Mouse (Mus musculus) adrenal gland (tissue): ENCODE data around the gene Cngb1.

Source experiments
- intact Hi-C: fragments of 180-260 bp; cut with DNase I; formaldehyde crosslinking; loops from one replicate; pipeline ENCODE4 v1.15.1; 2025

Gene Cngb1

DNA sequence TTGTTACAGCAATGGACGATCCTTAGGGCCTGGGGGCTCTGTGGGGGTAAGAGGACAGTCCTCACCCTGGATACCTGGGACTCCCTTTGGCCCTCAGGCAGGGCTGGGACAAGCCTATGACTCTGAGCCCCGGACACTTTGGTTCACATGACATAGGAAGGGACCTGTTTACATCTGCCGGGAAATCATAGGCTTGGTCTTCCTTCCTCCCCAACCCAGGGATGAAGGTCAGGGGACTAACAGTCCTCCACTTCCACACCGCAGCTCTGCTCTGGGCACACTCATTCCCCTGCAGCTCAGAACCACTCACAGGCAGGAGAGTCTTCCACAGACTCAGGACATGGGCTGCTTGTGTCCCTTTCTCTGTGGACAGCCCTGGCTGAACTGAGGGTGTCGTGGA lies 20.4 kb upstream of the Cngb1 start:
- intact Hi-C loops, result no loop called here

GRCm38 (mm10) chr8:95324646-95325045 lies 18.3 kb upstream of the Cngb1 start:
- intact Hi-C loops, result no loop called here

GRCm38 (mm10) chr8:95323201-95323600 lies 16.8 kb upstream of the Cngb1 start:
- intact Hi-C loops, result no loop called here

DNA sequence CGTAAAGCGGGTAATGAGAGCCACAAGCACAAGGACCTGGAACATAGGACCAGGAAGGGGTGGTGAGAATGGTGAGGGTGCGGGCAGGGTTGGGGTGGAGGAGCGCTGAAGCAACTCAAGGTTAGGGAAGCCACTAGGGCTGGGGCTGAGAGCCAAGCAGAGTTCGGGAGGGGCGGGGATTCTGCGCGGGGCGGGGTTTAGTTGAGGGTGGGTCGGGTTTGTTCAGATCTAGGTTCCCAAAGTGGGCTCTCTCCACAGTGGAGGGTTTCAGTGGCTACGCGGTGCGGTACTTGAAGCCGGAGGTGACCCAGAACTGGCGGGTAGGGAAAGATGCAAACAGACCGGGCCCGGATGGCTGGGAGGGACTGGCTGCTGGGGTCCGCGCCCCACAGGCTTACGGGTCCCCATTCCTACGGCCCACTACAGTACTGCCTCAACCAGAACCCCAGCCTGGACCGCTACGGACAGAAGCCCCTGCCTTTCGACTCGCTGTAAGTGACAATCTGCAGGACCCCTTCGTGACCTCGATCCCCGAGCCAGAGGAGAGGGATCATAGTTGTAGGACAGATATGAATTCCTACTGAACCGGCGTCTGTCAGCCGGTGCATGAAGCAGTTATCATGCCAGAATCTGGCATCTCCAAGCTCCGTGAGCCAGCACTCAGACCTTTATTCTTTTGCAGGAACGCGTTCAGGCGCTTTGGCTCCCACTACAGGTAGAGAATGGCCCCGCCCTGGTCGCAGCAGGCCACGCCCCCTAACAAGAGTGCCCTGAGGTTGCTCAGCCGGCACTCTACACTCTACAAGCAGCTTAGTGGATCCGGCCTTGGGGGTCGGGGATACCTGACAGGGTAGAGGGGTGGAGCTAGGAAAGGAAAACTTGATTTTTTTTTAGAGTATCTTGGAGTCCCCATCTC lies 14.1 kb upstream of the Cngb1 start:
- intact Hi-C loops, result no loop called here

DNA sequence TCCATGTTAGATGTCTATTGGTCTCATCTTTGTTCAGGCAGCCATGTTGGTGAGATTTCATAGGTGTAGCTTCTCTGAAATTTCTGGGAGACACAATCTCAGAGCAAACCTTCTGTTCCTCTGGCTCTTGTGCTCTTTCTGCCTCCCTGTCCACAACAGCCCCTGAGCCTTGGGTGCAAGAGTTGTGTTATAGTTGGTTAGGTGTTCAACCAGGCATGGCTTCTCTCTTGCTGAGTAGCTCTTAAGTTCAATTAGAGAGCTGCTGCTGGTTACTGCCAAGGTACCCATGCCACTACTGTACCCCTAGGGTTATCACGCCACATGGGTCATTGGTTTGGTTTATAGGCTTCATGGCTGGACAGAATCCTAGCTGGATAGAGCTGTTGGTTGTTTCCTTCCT lies 9.0 kb upstream of the Cngb1 start:
- intact Hi-C loops, result no loop called here

- intact Hi-C loops, result no loop called here
Observed at GRCm38 (mm10) chr8:95314707-95315106, 8.3 kb upstream of the Cngb1 start.

DNA sequence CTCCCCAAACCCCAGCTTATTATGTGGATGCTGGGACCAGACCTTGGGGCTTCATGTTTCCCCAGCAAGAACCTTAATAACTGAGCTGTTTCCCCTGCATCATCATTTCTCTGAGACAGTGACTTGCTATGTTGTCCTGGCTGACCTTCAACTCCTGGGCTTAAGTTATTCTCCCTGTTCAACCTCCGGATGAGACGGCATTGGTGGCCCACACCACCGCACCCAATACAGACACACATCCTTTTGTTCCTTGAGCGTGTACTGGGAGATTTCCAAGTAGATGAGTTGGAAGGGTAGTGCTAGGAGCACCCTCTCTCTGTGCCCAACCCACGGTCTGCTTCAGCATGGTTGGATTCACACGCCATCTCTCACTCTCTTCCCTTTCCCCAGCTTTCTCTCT lies 7.5 kb upstream of the Cngb1 start:
- intact Hi-C loops, result no loop called here

DNA sequence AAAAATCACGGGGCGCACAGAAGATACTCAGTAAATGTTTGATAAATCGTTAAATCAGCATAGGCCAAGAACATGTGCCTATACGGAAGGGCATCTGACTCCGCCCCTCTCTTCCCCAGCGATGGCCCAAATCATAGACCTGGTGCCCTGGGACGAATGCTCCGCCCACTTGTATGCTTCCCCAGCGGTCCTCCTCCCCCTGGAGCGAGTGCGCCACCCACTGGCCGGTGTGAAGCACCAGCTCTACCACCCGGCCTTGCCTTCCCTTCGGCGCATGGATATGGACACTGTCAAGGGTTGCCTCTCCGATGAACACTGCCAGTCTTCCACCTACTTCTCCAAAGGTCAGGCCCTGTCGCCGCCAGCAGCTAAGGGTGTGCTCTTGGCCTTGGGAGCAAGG lies 6.5 kb upstream of the Cngb1 start:
- intact Hi-C loops, result no loop called here

DNA sequence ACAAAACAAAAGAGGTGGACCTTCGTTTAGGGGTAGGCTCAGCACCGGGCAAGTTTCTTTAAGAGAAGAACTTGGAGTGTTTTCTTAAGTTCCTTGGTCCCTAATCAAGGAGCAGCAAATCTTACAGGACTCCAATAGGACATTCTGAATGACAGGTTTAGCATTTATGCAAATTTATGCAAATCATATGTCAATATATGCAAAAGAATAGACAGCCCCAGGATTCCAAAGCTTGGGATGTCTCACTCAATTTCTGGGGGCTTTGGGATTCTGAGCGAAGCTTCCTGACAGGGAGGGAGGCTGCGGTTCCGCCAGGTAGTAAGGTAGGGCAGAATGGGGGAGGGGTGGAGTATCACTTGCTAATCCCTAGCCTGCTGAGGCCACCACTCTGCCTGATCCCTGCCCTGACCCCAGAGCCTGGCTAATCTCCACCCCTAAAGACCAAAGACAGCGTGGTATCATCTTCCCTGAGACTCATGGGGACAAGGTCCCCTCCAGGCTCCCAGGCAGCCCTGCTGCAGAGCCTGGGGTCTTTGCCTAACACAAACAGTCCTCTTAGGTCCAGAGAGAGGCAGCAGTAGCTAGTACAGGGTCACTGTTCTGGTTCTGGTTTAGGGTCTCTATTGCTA lies 4.1 kb upstream of the Cngb1 start, which contains the start of gene Tepp:
Gene Tepp, plus strand, starts transcription at position 225 of the 629 bp plus-strand sequence.
- intact Hi-C loops, result no loop called here

GRCm38 (mm10) chr8:95305526-95305925 lies 859 bp downstream of the Cngb1 start:
- intact Hi-C loops, result no loop called here

DNA sequence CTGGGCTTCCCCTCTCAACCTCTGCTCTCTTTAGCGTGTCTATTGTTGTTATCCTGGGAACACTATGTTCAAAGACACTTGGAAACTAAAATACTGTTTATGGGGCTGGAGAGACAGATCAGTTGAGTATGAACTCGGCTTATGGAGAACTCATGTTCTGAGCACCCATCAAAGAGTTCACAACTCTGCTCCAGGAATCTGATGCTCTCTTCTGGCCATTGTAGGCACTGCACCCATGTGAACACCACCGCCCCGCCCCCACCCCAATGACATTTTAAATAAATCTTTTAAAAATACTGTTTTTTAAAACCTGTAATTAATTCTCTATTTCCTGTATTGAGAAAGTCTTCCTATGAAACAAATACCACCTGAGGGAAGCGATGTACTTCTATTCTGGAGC lies 4.0 kb downstream of the Cngb1 start:
- intact Hi-C loops, result loop anchor here (2.0 kb wide), 1 partner anchor 48 kb away; no protein-coding TSS in a partner anchor

DNA sequence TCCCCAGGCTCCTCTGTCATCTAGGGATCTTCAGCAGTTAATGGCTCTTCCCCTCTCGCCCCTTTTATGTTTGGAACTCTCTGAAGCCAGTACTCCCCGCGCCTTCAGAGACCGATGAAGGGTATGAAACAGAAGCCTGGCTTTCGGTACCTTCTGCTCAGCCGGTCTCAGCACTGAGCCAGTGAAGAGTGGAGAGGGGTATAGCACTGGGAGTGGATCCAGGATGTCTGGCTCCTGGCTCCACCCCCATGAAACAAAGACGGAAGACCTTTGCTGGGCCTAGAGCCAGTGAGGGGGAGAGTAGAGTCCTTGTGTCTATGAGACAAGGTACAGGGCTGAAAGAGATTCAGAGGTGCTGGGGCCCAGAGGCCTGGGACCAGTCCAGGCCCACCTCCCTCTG lies 12.5 kb downstream of the Cngb1 start:
- intact Hi-C loops, result no loop called here

DNA sequence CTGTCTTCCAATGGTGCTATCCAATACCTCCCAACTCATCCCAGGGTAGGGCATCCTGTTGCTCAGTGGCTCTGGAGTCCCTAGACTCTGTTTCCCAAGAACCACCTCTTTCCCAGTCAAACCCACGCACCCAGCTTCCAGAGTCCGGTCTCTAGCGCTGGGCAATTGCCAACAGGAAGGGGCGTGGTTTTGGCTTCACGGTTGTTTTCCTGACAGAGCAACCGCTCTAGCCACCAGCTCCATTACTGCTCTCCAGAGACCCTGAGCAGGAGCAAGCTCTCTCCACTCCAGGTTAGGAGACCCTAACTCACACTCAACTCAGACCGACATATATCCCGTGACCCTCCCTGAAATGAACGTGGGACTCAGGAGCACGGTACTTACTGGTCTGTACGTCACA lies 13.2 kb downstream of the Cngb1 start:
- intact Hi-C loops, result no loop called here

- intact Hi-C loops, result no loop called here
Observed at GRCm38 (mm10) chr8:95289066-95289650, 17.2 kb downstream of the Cngb1 start.

DNA sequence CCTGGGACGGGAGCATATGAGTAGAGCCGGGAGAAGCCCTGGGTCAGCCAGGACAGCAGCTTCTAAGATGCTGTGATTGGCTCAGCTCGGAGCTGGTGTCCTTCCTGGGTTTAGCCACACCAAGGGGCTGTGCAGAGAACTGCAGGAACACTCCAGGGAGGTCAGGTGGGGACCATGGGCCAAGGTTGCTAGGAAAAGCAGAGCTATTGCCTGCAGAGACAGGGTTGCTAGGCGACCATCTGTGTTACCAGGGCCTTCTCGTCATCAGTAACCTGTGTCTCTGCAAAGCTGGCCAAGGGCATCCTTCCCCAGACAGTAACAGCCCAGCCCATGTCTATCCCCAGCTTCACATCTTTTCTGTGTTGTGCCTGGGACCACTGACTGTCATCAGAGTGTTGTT lies 24.9 kb downstream of the Cngb1 start:
- intact Hi-C loops, result no loop called here

- intact Hi-C loops, result no loop called here
Observed at GRCm38 (mm10) chr8:95272871-95273270, 33.5 kb downstream of the Cngb1 start.

DNA sequence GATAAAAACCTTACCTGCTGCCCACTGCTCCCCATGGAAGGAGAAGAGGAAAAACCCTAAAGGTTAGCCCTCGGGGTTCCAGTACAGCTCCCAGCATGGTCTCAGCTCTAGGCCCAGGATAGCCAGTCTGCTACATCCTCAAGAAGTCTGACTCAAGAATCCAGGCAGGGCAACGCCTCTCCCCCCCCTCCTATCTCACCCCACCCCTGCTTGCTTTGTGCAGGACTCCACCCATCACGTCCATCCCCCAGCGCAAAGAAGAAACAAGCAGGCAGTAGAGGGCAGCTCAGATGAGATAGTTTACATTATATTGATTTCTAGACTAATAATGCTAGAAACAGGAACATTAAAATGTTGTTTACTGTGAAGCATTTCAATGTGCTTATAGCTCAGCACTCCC lies 34.5 kb downstream of the Cngb1 start:
- intact Hi-C loops, result no loop called here

- intact Hi-C loops, result no loop called here
Observed at GRCm38 (mm10) chr8:95270501-95270900, 35.9 kb downstream of the Cngb1 start.

- intact Hi-C loops, result no loop called here
Observed at GRCm38 (mm10) chr8:95262181-95262580, 44.2 kb downstream of the Cngb1 start.

GRCm38 (mm10) chr8:95255611-95256010 lies 50.8 kb downstream of the Cngb1 start:
- intact Hi-C loops, result loop anchor here (2.0 kb wide), 2 partner anchors 47 to 75 kb away; partner anchors contain the start of gene Zfp319

DNA sequence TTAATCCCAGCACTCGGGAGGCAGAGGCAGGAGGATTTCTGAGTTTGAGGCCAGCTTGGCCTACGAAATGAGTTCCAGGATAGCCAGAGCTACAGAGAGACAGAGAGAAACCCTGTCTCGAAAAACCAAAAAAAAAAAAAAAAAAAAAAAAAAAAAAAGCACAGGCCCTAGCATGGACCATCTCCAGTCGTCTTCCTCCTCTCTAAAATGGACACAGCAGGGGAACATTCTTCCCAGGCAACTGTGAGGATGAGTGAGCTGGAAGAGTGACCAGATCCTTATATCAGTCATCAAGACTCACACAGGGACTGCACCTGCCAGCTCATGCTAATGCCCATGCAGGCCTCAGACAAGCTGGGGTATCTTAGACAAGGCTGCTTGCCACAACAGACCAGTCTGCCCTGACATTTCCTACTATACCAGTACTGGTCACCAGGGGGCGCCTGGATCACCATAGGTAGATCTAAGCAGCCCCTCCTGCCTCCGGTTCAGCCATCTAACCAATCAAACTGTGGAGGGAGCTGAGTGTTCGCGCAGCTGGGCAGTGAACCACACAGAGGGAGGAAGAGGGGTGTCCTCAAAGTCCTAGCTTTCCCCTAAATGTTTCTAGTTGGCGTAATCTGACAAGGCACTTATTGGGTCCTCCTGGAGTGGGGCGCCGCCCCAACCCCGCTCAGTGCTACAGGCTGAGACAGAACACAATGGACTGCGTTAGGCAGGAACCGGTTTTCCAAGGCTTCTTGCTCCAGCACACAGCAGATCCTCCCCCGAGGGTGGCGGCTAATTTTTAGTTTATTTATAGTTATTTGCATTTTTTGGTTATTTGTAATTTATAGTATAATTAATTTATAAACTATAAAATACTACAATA lies 51.6 kb downstream of the Cngb1 start:
- intact Hi-C loops, result loop anchor here (2.0 kb wide), 2 partner anchors 48 to 76 kb away; partner anchors contain the start of gene Zfp319
